Mouse (Mus musculus) CH12.LX (cell line): ENCODE data around the gene Reln. TPM values are rescaled to one million over a fixed set of nuclear protein-coding genes. Genes with fewer than 3 reads are reported as not detected.

Source experiments
- DNase-seq: peaks from one replicate; pipeline ENCODE4 v3.0.0-alpha.2; 2013; ENCODE audit errors: extremely low read depth
- H3K27ac ChIP-seq: 2 replicates; pipeline ENCODE4 v1.5.1; 2012; ENCODE audit warnings: low read depth, mild to moderate bottlenecking, control low read depth, moderate library complexity; ENCODE audit not compliant: insufficient read depth
- H3K27me3 ChIP-seq: replicated peaks from 2 replicates; pipeline ENCODE3; 2012; ENCODE audit warnings: inconsistent platforms
- H3K36me3 ChIP-seq, 2 experiments: replicated peaks in 1 of 2; 2 replicates each; pipeline versions ENCODE3 to v1.6.1; 2012; ENCODE audit warnings: inconsistent platforms in 1 of 2, low read length in 1 of 2, mild to moderate bottlenecking in 1 of 2, mixed read lengths in 1 of 2, moderate library complexity in 1 of 2; ENCODE audit not compliant: control insufficient read depth in 1 of 2, insufficient read depth in 1 of 2
- H3K4me1 ChIP-seq, 2 experiments: 2 replicates each; pipeline ENCODE4 v1.6.1; 2012; ENCODE audit warnings: inconsistent platforms in 1 of 2, moderate library complexity in 1 of 2; ENCODE audit not compliant: insufficient read depth in 2 of 2, control insufficient read depth in 1 of 2
- H3K4me2 ChIP-seq: 2 replicates; pipeline ENCODE4 v1.6.1; 2012; ENCODE audit warnings: low read depth, mild to moderate bottlenecking, control low read depth; ENCODE audit not compliant: poor library complexity, insufficient read depth, severe bottlenecking
- H3K4me3 ChIP-seq, 3 experiments: fragments of 150-350 bp in 1 of 3; sonication (generic) in 1 of 3; replicated peaks in 1 of 3; 2 replicates each; pipeline versions ENCODE3 to v1.5.1; 2011 to 2012; ENCODE audit warnings: low read depth in 2 of 3, low read length in 2 of 3, mild to moderate bottlenecking in 2 of 3, moderate library complexity in 2 of 3, control low read depth in 1 of 3, improper control_type of control experiment in 1 of 3, inconsistent platforms in 1 of 3, mixed read lengths in 1 of 3; ENCODE audit not compliant: poor library complexity in 1 of 3
- H3K79me2 ChIP-seq: replicated peaks from 2 replicates; pipeline ENCODE4 v1.6.1; 2012; ENCODE audit warnings: mild to moderate bottlenecking, moderate library complexity; ENCODE audit not compliant: control insufficient read depth, poor library complexity, insufficient read depth, severe bottlenecking; ENCODE audit errors: extremely low read depth
- H3K9ac ChIP-seq: 2 replicates; pipeline ENCODE4 v1.6.1; 2012; ENCODE audit warnings: low read depth, mild to moderate bottlenecking, control low read depth, moderate library complexity; ENCODE audit not compliant: insufficient read depth
- H3K9me3 ChIP-seq: replicated peaks from 2 replicates; pipeline ENCODE3; 2012; ENCODE audit warnings: low read length, inconsistent platforms, mixed read lengths
- BHLHE40 ChIP-seq: IDR thresholded peaks from 2 replicates; pipeline ENCODE4 v1.6.1; 2011; ENCODE audit warnings: mild to moderate bottlenecking, low read depth, low read length, improper control_type of control experiment
- CHD1 ChIP-seq: IDR thresholded peaks from 2 replicates; pipeline ENCODE4 v1.6.1; 2012; ENCODE audit warnings: low read depth, low read length, improper control_type of control experiment, inconsistent platforms
- CHD2 ChIP-seq: IDR thresholded peaks from 2 replicates; pipeline ENCODE4 v1.6.1; 2011; ENCODE audit warnings: low read length, improper control_type of control experiment
- CTCF ChIP-seq, 2 experiments: IDR thresholded peaks in 1 of 2; conservative IDR thresholded peaks in 1 of 2; 2 replicates each; pipeline ENCODE4 v1.5.1; 2011 to 2012; ENCODE audit warnings: low read depth in 2 of 2, low read length in 2 of 2, improper control_type of control experiment in 1 of 2, inconsistent platforms in 1 of 2, mild to moderate bottlenecking in 1 of 2, moderate library complexity in 1 of 2
- E2F4 ChIP-seq: IDR thresholded peaks from 2 replicates; pipeline ENCODE4 v1.6.1; 2011; ENCODE audit warnings: low read depth, low read length, improper control_type of control experiment; ENCODE audit not compliant: insufficient replicate concordance
- ETS1 ChIP-seq: conservative IDR thresholded peaks from 2 replicates; pipeline ENCODE4 v1.6.1; 2012; ENCODE audit warnings: low read depth, mild to moderate bottlenecking, inconsistent platforms, low read length, improper control_type of control experiment, moderate library complexity
- HCFC1 ChIP-seq: IDR thresholded peaks from 2 replicates; pipeline ENCODE4 v1.6.1; 2012; ENCODE audit warnings: low read depth, mild to moderate bottlenecking, inconsistent platforms, low read length, improper control_type of control experiment
- IRF4 ChIP-seq: IDR thresholded peaks from 2 replicates; pipeline ENCODE4 v1.6.1; 2014; ENCODE audit warnings: low read depth, mild to moderate bottlenecking, inconsistent platforms, low read length, improper control_type of control experiment
- JUN ChIP-seq: IDR thresholded peaks from 2 replicates; pipeline ENCODE4 v1.6.1; 2011; ENCODE audit warnings: low read depth, mild to moderate bottlenecking, low read length, improper control_type of control experiment, moderate library complexity; ENCODE audit not compliant: insufficient read depth
- JUND ChIP-seq: conservative IDR thresholded peaks from 2 replicates; pipeline ENCODE4 v1.6.1; 2011; ENCODE audit warnings: low read depth, low read length, improper control_type of control experiment
- KAT2A ChIP-seq: IDR thresholded peaks from 2 replicates; pipeline ENCODE4 v1.6.1; 2012; ENCODE audit warnings: low read length, improper control_type of control experiment, inconsistent platforms; ENCODE audit not compliant: insufficient replicate concordance
- MYC ChIP-seq: IDR thresholded peaks from 2 replicates; pipeline ENCODE4 v1.6.1; 2011; ENCODE audit warnings: low read depth, mild to moderate bottlenecking, improper control_type of control experiment, low read length
- NRF1 ChIP-seq: IDR thresholded peaks from 2 replicates; pipeline ENCODE4 v1.6.1; 2014; ENCODE audit warnings: low read depth, mild to moderate bottlenecking, inconsistent platforms, low read length, improper control_type of control experiment, moderate library complexity
- PAX5 ChIP-seq: IDR thresholded peaks from 2 replicates; pipeline ENCODE4 v1.6.1; 2012; ENCODE audit warnings: low read length, inconsistent platforms, mixed read lengths
- POLR2A ChIP-seq: IDR thresholded peaks from 2 replicates; pipeline ENCODE4 v1.6.1; 2011; ENCODE audit warnings: low read depth, mild to moderate bottlenecking, improper control_type of control experiment, low read length
- POLR2AphosphoS2 ChIP-seq: IDR thresholded peaks from 2 replicates; pipeline ENCODE4 v1.6.1; 2011; ENCODE audit warnings: low read depth, low read length, improper control_type of control experiment
- RAD21 ChIP-seq: IDR thresholded peaks from 2 replicates; pipeline ENCODE4 v1.6.1; 2011; ENCODE audit warnings: low read depth, mild to moderate bottlenecking, low read length, improper control_type of control experiment, moderate library complexity
- RCOR1 ChIP-seq: conservative IDR thresholded peaks from 2 replicates; pipeline ENCODE4 v1.6.1; 2012; ENCODE audit warnings: low read depth, mild to moderate bottlenecking, inconsistent platforms, low read length, improper control_type of control experiment
- SMC3 ChIP-seq: IDR thresholded peaks from 2 replicates; pipeline ENCODE4 v1.6.1; 2011; ENCODE audit warnings: low read depth, low read length, improper control_type of control experiment
- TBP ChIP-seq: conservative IDR thresholded peaks from 2 replicates; pipeline ENCODE4 v1.6.1; 2011; ENCODE audit warnings: low read depth, low read length, improper control_type of control experiment
- UBTF ChIP-seq: IDR thresholded peaks from 2 replicates; pipeline ENCODE4 v1.6.1; 2012; ENCODE audit warnings: low read depth, mild to moderate bottlenecking, inconsistent platforms, low read length, improper control_type of control experiment, moderate library complexity
- ZC3H11A ChIP-seq: IDR thresholded peaks from 2 replicates; pipeline ENCODE4 v1.6.1; 2012; ENCODE audit warnings: low read depth, mild to moderate bottlenecking, inconsistent platforms, low read length, improper control_type of control experiment
- ZKSCAN1 ChIP-seq: IDR thresholded peaks from 2 replicates; pipeline ENCODE4 v1.6.1; 2012; ENCODE audit warnings: low read depth, inconsistent platforms, low read length, improper control_type of control experiment, borderline replicate concordance
- ZMIZ1 ChIP-seq: IDR thresholded peaks from 2 replicates; pipeline ENCODE4 v1.6.1; 2012; ENCODE audit warnings: low read depth, mild to moderate bottlenecking, inconsistent platforms, low read length, improper control_type of control experiment
- dilution Hi-C: fragments of 300-500 bp; cut with MboI; formaldehyde crosslinking; loops from 2 replicates; pipeline ENCODE4 v1.14.3; 2020; ENCODE audit warnings: low sequenced_read_pairs; ENCODE audit not compliant: extremely low pct_unique_long_range_greater_than_20kb, extremely low pct_ligation_motif_present
- in situ Hi-C: fragments of 300-500 bp; cut with MboI; formaldehyde crosslinking; loops from 3 replicates; pipeline ENCODE4 v1.14.3; 2019; ENCODE audit warnings: low sequenced_read_pairs, low pct_ligation_motif_present, low pct_unique_long_range_greater_than_20kb, mixed read lengths
- polyA plus RNA-seq: library from polyadenylated mRNA; unstranded; fragments of >175 nt; gene quantifications from 2 replicates; pipeline ENCODE4 v1.2.1, GENCODE M21; 2012; ENCODE audit warnings: low read depth; ENCODE audit not compliant: insufficient read length
- total RNA-seq, 2 experiments: library from RNA; depleted of rRNA; stranded (reverse); fragments of 300-350 nt in 1 of 2; fragments of >200 nt in 1 of 2; gene quantifications; 2 replicates each; pipeline ENCODE4 v1.2.3; 2012 to 2014

Reln gene
- total and polyA plus RNA-seq, 3 experiments: 0.03 to 0.04 TPM; not detected in 1

DNA sequence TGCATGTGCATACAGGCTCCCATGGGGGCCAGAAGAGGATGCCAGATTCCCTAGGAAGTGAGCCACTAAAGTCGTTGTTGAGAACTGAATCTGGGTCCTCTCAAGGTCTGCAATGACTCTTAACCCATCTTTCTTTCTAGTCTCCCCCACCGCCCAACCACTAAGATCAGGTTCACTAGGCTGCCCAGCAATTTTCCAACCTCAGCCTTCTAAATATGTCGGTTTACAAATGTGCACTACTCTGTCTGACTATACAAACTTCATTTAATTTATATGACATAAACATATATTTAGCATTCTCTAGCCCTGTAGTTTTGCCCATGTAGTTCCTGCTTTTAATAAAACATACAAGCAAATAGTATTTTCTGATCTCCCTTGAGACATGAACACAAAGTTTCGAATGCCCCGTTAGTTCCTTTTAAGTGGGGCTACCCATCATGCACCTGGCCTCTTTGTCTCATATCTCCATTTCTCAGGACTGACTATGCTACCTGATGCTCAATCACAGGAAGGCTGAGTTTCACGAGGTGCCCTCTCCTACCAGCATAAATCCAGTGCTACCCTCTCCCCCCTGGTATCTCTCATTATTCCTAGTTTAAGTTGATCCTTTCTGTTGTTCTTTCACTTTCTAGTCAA, 317.1 kb downstream of the Reln start (continued):
- TF ChIP-seq RCOR1 (0 out of 2 replicates have a peak, but pooled peaks have one; percentile 66), POLR2A (no peak), BHLHE40 (peak; percentile 35; the same call in 1 of the 2 replicates), NRF1 (peak; percentile 12; the same call in 1 of the 2 replicates), CTCF (conservative IDR thresholded peaks at IDR 0.05 in 1 of 2, IDR thresholded peaks at IDR 0.05 in 1 of 2; ENCODE audit: low read depth in 2 of 2, low read length in 2 of 2) (no peak), ZMIZ1 (no peak), POLR2AphosphoS2 (no peak), IRF4 (peak; percentile 77), SMC3 (no peak), MYC (0 out of 2 replicates have a peak, but pooled peaks have one; percentile 58)

GRCm38 (mm10) chr5:22025746-22026145, 318.8 kb downstream of the Reln start:
- dilution Hi-C loops (no loop called here), in situ Hi-C loops (no loop called here)
- Histone ChIP-seq H3K36me3 (no peaks in the 10 kb centered on the region), H3K4me2 (no peak overlapping the region), H3K9me3 (no peaks in the 10 kb centered on the region), H3K27me3 (peaks cover 5% of the 10 kb centered on the region), H3K4me1 (peaks cover 2 to 26% of the 10 kb centered on the region in 2 experiments; a peak in 3 of 4 replicates), H3K79me2 (no peaks in the 10 kb centered on the region), H3K4me3 (no peak overlapping the region), H3K27ac (no peak overlapping the region), H3K9ac (no peak overlapping the region)
- DNase-seq: no peak
- no peak for TF ChIP-seq UBTF
- no peak for TF ChIP-seq PAX5
- no peak for TF ChIP-seq HCFC1
- TF ChIP-seq CHD2: no peak
- TF ChIP-seq ZC3H11A: no peak
- TF ChIP-seq RAD21: no peak
- TF ChIP-seq IRF4: no peak
- TF ChIP-seq BHLHE40: no peak
- TF ChIP-seq JUN: no peak
- no peak for TF ChIP-seq ETS1
- no peak for TF ChIP-seq E2F4
- TF ChIP-seq NRF1: no peak
- no peak for TF ChIP-seq JUND
- TF ChIP-seq SMC3: no peak
- no peak for TF ChIP-seq ZMIZ1
- TF ChIP-seq CHD1: no peak
- TF ChIP-seq TBP: no peak
- no peak for TF ChIP-seq POLR2AphosphoS2
- no peak for TF ChIP-seq ZKSCAN1
- TF ChIP-seq KAT2A: no peak
- TF ChIP-seq, all 38 proteins: peak for 0
